Mouse (Mus musculus): ENCODE measurements around the gene Kcnb1.

Kcnb1 gene

GRCm38 (mm10) chr2:167167515-167168212 lies 22.3 kb downstream of the Kcnb1 start:
- no peak for DNase-seq (ENCODE audit: low spot score in 2 of 2)

- DNase-seq (ENCODE audit: low spot score in 2 of 2), result no peak
Observed at GRCm38 (mm10) chr2:167163600-167163999, 26.4 kb downstream of the Kcnb1 start.

- no peak for DNase-seq (ENCODE audit: low spot score in 2 of 2)
Observed at GRCm38 (mm10) chr2:167163134-167163533, 26.8 kb downstream of the Kcnb1 start.

- no peak for DNase-seq (ENCODE audit: low spot score in 2 of 2)
Observed at GRCm38 (mm10) chr2:167162516-167163021, 27.4 kb downstream of the Kcnb1 start.

GRCm38 (mm10) chr2:167159721-167160120 lies 30.2 kb downstream of the Kcnb1 start:
- DNase-seq (ENCODE audit: low spot score in 2 of 2), result no peak

- DNase-seq (ENCODE audit: low spot score in 2 of 2), result no peak
Observed at GRCm38 (mm10) chr2:167158780-167159179, 31.2 kb downstream of the Kcnb1 start.

- DNase-seq (ENCODE audit: low spot score in 2 of 2), result no peak
Observed at GRCm38 (mm10) chr2:167156118-167156715, 33.7 kb downstream of the Kcnb1 start.

GRCm38 (mm10) chr2:167155541-167155973 lies 34.4 kb downstream of the Kcnb1 start:
- no peak for DNase-seq (ENCODE audit: low spot score in 2 of 2)

- no peak for DNase-seq (ENCODE audit: low spot score in 2 of 2)
Observed at GRCm38 (mm10) chr2:167150880-167151279, 39.1 kb downstream of the Kcnb1 start.

- no peak for DNase-seq (ENCODE audit: low spot score in 2 of 2)
Observed at GRCm38 (mm10) chr2:167150135-167150534, 39.8 kb downstream of the Kcnb1 start.

- DNase-seq (ENCODE audit: low spot score in 2 of 2), result no peak
Observed at GRCm38 (mm10) chr2:167149035-167149434, 40.9 kb downstream of the Kcnb1 start.

GRCm38 (mm10) chr2:167147708-167148107 lies 42.2 kb downstream of the Kcnb1 start:
- no peak for DNase-seq (ENCODE audit: low spot score in 2 of 2)

- DNase-seq (ENCODE audit: low spot score in 2 of 2), result peak; percentile 80 to 81
Observed at GRCm38 (mm10) chr2:167145904-167146303, 44.1 kb downstream of the Kcnb1 start.

GRCm38 (mm10) chr2:167144439-167145307 lies 45.3 kb downstream of the Kcnb1 start:
- DNase-seq (ENCODE audit: low spot score in 2 of 2), result no peak

GRCm38 (mm10) chr2:167143914-167144313 lies 46.0 kb downstream of the Kcnb1 start:
- no peak for DNase-seq (ENCODE audit: low spot score in 2 of 2)

- no peak for DNase-seq (ENCODE audit: low spot score in 2 of 2)
Observed at GRCm38 (mm10) chr2:167142282-167142681, 47.7 kb downstream of the Kcnb1 start.

GRCm38 (mm10) chr2:167141810-167142209 lies 48.1 kb downstream of the Kcnb1 start:
- no peak for DNase-seq (ENCODE audit: low spot score in 2 of 2)

GRCm38 (mm10) chr2:167139801-167140269 lies 50.1 kb downstream of the Kcnb1 start:
- DNase-seq (ENCODE audit: low spot score in 2 of 2), result peak; percentile 26 to 29

- DNase-seq (ENCODE audit: low spot score in 2 of 2), result no peak
Observed at GRCm38 (mm10) chr2:167138611-167139010, 51.3 kb downstream of the Kcnb1 start.

GRCm38 (mm10) chr2:167136909-167137308 lies 53.0 kb downstream of the Kcnb1 start:
- no peak for DNase-seq (ENCODE audit: low spot score in 2 of 2)

GRCm38 (mm10) chr2:167132041-167132440 lies 57.9 kb downstream of the Kcnb1 start:
- no peak for DNase-seq (ENCODE audit: low spot score in 2 of 2)

Measured in spleen, postnatal 36 days (tissue).